Mouse (Mus musculus) limb, embryonic 13.5 days (tissue): Measurements from ENCODE around the gene Zfp791. TPM values are rescaled to one million over a fixed set of nuclear protein-coding genes. Genes with fewer than 3 reads are reported as not detected.
"Not testable (repeated sequence)": the region's sequence is repeated elsewhere in the genome, so short reads cannot be mapped to it uniquely, and the experiment has no call there.

Experiments
- ATAC-seq: fragments of 200-750 bp; cut with Nextera tagmentation; 2 replicates; pipeline ENCODE4 v1.8.0; 2017; ENCODE audit warnings: low read depth, moderate number of reproducible peaks, moderate TSS enrichment; ENCODE audit not compliant: low FRiP score
- H3K27ac ChIP-seq: fragments of 300-500 bp; sonication (generic); 2 replicates; pipeline ENCODE4 v1.5.1; 2015; ENCODE audit warnings: inconsistent platforms, mild to moderate bottlenecking, moderate library complexity
- H3K27me3 ChIP-seq: fragments of 300-500 bp; sonication (generic); 2 replicates; pipeline ENCODE4 v1.6.1; 2015; ENCODE audit warnings: mild to moderate bottlenecking, inconsistent platforms
- H3K36me3 ChIP-seq: fragments of 300-500 bp; sonication (generic); 2 replicates; pipeline ENCODE4 v1.6.1; 2015; ENCODE audit warnings: inconsistent platforms, mild to moderate bottlenecking, moderate library complexity
- H3K4me1 ChIP-seq: fragments of 300-500 bp; sonication (generic); 2 replicates; pipeline ENCODE4 v1.6.1; 2015; ENCODE audit warnings: inconsistent platforms
- H3K4me2 ChIP-seq: fragments of 300-500 bp; sonication (generic); replicated peaks from 2 replicates; pipeline ENCODE4 v1.6.1; 2015; ENCODE audit warnings: inconsistent platforms, mild to moderate bottlenecking, moderate library complexity
- H3K4me3 ChIP-seq: fragments of 300-500 bp; sonication (generic); 2 replicates; pipeline ENCODE4 v1.5.1; 2015; ENCODE audit warnings: moderate library complexity, mild to moderate bottlenecking, inconsistent platforms
- H3K9ac ChIP-seq: fragments of 300-500 bp; sonication (generic); 2 replicates; pipeline ENCODE4 v1.6.1; 2015; ENCODE audit warnings: mild to moderate bottlenecking, inconsistent platforms
- H3K9me3 ChIP-seq: fragments of 300-500 bp; sonication (generic); 2 replicates; pipeline ENCODE4 v1.6.1; 2016; ENCODE audit warnings: inconsistent platforms
- WGBS: fragments of 180-500 bp; shearing (Covaris S2); methylation state at CpG from one replicate; pipeline ENCODE4 v1.1.7; 2015; 5-methylcytosine and 5-hydroxymethylcytosine counted together
- polyA plus RNA-seq: library from polyadenylated mRNA; unstranded; fragments of >200 nt; fragmentation: Nextera tagmentation; extraction: Ambion mirVana; gene quantifications from 2 replicates; pipeline ENCODE4 v1.2.1, GENCODE M21; 2015

Zfp791 gene
- polyA plus RNA-seq, 1 experiment from 2014 or later: 3.4 TPM

DNA sequence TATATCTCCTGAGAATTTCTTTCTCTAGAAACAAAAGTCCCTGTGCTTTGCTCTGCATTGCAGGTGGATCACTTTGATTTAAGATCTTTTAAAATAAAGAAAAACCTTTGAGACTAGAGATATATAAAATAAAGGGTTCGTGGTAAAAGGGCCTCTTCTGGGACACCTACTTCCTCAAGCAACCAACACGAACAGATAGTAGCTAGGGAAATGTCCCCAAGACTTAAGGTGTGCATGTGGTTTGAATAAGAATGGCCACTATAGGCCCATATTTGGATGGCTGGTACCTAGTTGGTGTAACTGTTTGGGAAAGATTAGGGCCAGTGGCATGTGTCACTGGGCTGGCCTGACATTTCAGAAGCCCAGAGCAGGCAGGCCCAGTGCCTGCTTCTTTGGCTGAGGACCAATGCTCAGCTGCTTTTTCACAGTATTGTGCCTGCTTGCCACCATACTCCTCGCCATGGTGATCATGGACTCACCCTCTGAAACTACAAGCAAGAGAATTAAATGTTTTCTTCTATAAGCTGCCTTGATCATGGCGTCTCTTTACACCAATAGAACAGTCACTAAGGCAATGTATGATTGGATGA, 22.7 kb downstream of the Zfp791 start:
- Histone ChIP-seq H3K9ac (no peak overlapping the region), H3K4me1 (no peaks in the 10 kb centered on the region), H3K9me3 (peaks cover 4% of the 10 kb centered on the region; the same call in 1 of the 2 replicates), H3K4me3 (no peak overlapping the region), H3K4me2 (no peak overlapping the region), H3K36me3 (peaks cover 37% of the 10 kb centered on the region), H3K27me3 (no peaks in the 10 kb centered on the region), H3K27ac (no peak overlapping the region)
- no peak for ATAC-seq
- 82% methylated on average over 4 of the region's 4 CpGs for WGBS

DNA sequence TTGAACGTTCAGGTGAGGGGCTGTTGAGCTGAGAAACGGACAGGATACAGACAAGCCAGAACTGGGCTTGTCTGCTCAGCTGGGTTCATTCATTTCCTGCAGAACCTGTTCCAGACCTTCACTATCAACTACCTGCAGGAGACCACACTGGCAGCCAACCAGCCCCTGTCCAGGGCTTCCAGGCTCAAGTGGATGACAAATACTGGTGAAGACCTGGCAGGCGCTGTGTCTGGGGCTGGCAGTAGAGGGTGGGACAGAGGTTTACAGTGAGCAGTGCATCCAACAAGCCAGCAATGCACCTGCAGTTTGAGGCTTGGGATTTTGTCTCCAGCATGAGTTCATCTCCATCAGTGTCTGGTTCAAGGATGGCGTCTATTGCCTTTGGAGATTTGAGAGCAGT, 26.0 kb downstream of the Zfp791 start:
- Histone ChIP-seq H3K9me3 (peaks cover 4% of the 10 kb centered on the region; the same call in 1 of the 2 replicates), H3K27me3 (no peaks in the 10 kb centered on the region), H3K4me2 (no peak overlapping the region), H3K27ac (no peak overlapping the region), H3K4me3 (no peak overlapping the region), H3K36me3 (peaks cover 64% of the 10 kb centered on the region), H3K9ac (no peak overlapping the region), H3K4me1 (no peaks in the 10 kb centered on the region)
- WGBS: 84% methylated on average over 4 of the region's 4 CpGs
- ATAC-seq: no peak

DNA sequence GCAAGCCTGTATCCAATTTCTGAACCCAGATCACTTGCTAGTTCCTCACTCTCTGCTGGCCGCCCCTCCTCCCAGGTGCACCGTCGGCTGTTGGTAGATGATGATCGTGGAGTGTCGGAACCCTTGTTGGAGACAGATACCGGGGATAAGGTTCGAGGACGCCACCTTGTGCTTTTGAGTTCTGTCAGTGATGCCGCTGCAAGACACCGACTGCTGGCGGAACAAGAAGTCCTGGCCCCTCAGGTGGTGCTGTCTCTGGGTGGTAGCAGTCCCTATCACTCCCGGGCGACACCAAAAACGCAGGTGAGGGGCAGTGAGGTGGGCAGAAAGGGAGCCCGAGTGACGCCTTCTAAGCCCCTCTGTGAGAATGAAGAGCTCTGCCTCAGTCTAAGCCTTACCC, 26.7 kb downstream of the Zfp791 start:
- ATAC-seq: no peak
- 94% methylated on average over 16 of the region's 16 CpGs for WGBS
- Histone ChIP-seq H3K27ac (no peak overlapping the region), H3K4me2 (no peak overlapping the region), H3K27me3 (no peaks in the 10 kb centered on the region), H3K9me3 (no peaks in the 10 kb centered on the region), H3K4me3 (no peak overlapping the region), H3K4me1 (no peaks in the 10 kb centered on the region), H3K9ac (no peak overlapping the region), H3K36me3 (peaks cover 70% of the 10 kb centered on the region)

DNA sequence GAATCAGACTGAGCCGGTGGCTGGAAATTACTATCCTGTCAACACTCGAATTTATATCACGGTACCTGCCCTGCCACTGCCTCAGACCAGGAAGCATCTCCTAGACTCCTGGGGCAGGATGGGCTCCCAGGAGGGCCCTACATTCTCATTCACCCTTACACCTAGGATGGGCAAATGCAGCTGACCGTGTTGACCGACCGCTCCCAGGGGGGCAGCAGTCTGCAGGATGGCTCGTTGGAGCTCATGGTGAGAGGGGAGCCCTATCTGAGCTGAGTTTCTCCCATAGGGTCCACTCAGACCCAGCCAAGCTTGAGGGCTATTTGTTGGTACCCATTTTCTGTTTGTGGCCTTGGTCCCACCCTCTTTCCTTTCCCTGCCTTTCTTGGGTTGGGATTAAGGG, 27.3 kb downstream of the Zfp791 start:
- WGBS: 91% methylated on average over 7 of the region's 7 CpGs
- H3K27ac ChIP-seq: no peak overlapping the region
- H3K4me1 ChIP-seq: no peaks in the 10 kb centered on the region
- peaks cover 76% of the 10 kb centered on the region for H3K36me3 ChIP-seq
- H3K27me3 ChIP-seq: no peaks in the 10 kb centered on the region
- H3K9me3 ChIP-seq: no peaks in the 10 kb centered on the region
- H3K9ac ChIP-seq: no peak overlapping the region
- no peak for ATAC-seq
- H3K4me3 ChIP-seq: no peak overlapping the region
- H3K4me2 ChIP-seq: no peak overlapping the region

DNA sequence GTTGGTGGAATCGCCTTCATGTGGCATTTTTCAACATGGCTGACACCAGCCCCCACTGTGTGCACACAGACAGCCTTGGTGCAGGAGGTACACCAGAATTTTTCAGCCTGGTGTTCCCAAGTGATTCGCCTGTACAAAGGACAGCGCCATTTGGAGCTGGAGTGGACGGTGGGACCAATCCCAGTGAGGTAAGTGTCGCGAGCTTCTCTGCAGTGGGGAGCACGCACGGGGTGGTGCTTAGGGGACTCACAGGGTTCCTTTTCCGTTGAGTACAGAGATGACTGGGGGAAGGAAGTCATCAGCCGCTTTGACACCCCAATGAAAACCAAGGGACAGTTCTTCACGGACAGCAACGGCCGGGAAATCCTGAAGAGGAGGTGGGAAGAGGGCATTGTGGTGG, 27.8 kb downstream of the Zfp791 start:
- H3K4me3 ChIP-seq: no peak overlapping the region
- ATAC-seq: no peak
- H3K27me3 ChIP-seq: no peaks in the 10 kb centered on the region
- H3K4me2 ChIP-seq: no peak overlapping the region
- H3K4me1 ChIP-seq: no peaks in the 10 kb centered on the region
- no peak overlapping the region for H3K27ac ChIP-seq
- H3K36me3 ChIP-seq: peaks cover 76% of the 10 kb centered on the region
- H3K9me3 ChIP-seq: no peaks in the 10 kb centered on the region
- no peak overlapping the region for H3K9ac ChIP-seq
- 92% methylated on average over 13 of the region's 13 CpGs for WGBS

DNA sequence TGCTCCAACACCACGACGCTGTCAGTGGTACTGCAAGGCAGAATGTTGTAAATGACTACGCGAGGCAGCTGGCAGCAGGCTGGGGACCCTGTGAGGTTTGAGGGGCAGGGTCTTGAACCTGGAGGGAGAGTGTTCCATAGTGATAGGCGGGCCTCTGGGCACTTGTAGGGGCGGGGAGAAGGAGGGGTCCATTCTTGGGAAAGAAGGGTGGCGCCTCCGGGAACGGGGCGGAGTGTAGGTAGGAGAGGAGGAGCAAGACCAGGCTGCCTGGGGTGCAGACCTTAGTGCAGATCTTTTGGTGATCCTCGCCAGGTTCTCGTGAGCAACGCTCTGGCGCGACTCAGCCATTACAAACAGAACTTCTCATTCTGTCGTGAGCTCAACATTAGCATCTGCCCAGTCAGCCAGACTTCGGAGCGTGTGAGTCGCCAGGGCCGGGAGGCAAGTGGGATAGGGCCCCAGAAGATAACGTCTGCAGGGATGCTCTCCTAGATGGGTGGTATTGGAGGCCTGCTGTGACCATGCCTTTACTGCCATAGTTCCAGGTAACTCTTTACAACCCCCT, 31.3 kb downstream of the Zfp791 start:
- WGBS: 25% methylated on average over 21 of the region's 21 CpGs
- Histone ChIP-seq H3K9me3 (no peaks in the 10 kb centered on the region), H3K9ac (no peak overlapping the region), H3K27ac (no peak overlapping the region), H3K4me3 (no peak overlapping the region), H3K27me3 (no peaks in the 10 kb centered on the region), H3K4me2 (no peak overlapping the region), H3K36me3 (peaks cover 85% of the 10 kb centered on the region), H3K4me1 (no peaks in the 10 kb centered on the region)
- ATAC-seq: no peak

DNA sequence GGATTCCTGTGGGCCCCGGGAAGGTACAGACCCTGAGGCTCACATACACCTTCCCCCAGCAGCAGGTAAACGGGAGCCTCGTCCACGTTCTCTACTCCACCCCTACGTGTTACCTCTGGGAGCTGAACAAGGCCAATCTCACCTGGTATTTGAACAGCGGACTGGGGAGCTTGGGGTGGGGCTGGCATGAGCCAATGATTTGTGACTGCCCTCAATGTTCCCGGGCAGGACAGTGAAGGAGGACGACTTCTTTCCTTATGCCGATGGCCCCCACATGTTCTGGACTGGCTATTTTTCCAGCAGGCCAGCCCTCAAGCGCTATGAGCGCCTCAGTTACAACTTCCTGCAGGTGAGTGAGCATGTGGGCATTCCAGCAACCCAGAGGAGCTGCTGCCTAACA, 32.0 kb downstream of the Zfp791 start:
- Histone ChIP-seq H3K4me1 (no peaks in the 10 kb centered on the region), H3K9ac (no peak overlapping the region), H3K36me3 (peaks cover 82% of the 10 kb centered on the region), H3K9me3 (no peaks in the 10 kb centered on the region), H3K27me3 (no peaks in the 10 kb centered on the region), H3K4me3 (no peak overlapping the region), H3K4me2 (no peak overlapping the region), H3K27ac (no peak overlapping the region)
- no peak for ATAC-seq
- 87% methylated on average over 11 of the region's 11 CpGs for WGBS

DNA sequence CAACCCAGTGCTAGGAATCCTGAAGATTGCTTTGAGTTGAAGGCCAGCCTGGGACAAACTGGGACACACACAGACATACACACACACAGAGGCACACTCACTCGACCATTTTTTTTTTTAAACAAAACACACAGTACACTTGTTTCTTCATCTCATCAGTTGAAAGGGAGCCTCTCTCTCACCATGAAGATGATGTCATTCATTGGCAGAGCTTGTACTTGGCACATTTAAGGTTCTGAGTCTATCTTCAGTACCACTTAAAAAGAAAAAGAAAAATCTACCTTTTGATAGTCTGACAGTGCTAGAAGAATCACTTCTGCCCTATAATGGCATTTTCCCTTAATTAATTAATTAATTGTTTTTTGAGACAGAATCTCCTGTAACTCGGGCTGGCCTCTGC, 34.1 kb downstream of the Zfp791 start:
- no peak for ATAC-seq
- Histone ChIP-seq H3K27ac (no peak overlapping the region), H3K4me2 (no peak overlapping the region), H3K4me3 (no peak overlapping the region), H3K9me3 (no peaks in the 10 kb centered on the region), H3K27me3 (no peaks in the 10 kb centered on the region), H3K9ac (no peak overlapping the region), H3K4me1 (peaks cover 8% of the 10 kb centered on the region), H3K36me3 (peaks cover 71% of the 10 kb centered on the region)
- WGBS: 80% methylated on average over 2 of the region's 2 CpGs

DNA sequence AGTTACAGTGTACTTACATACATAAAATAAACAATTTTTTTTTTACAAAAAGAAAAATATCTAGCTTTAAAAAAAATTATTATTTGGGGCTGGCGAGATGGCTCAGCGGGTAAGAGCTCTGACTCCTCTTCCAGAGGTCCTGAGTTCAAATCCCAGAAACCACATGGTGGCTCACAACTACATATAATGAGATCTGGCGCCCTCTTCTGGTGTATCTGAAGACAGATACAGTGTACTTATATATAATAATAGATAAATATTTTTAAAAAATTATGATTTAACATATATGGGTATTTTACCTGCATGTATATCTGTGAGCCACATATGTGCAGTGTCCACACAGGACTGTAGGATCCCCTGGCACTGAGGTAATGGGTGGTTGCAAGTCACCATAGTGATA, 36.7 kb downstream of the Zfp791 start:
- no peaks in the 10 kb centered on the region for H3K27me3 ChIP-seq
- 81% methylated on average over 3 of the region's 3 CpGs for WGBS
- H3K27ac ChIP-seq: no peak overlapping the region
- H3K9me3 ChIP-seq: no peaks in the 10 kb centered on the region
- no peak overlapping the region for H3K9ac ChIP-seq
- no peak overlapping the region for H3K4me2 ChIP-seq
- H3K4me3 ChIP-seq: no peak overlapping the region
- peaks cover 28% of the 10 kb centered on the region for H3K4me1 ChIP-seq
- no peak for ATAC-seq
- peaks cover 51% of the 10 kb centered on the region for H3K36me3 ChIP-seq

DNA sequence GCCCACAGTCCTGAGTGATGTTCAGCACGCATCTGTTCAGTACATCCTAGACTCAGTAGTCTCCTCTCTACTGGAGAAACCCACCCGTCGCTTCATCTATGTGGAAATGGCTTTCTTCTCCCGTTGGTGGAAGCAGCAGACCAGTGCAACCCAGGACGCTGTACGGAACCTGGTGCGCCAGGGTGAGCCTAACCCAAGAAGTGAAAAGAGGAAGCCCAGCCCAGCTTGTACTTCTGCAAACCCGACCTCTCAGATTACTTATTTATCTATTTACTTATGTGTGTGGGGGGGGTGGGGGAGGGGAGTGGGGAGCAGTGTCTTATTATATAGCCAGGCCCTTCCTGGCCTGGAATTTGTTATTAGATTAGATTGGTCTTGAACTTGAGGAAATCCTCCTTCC, 38.3 kb downstream of the Zfp791 start:
- Histone ChIP-seq H3K4me2 (peak overlapping the region; percentile 88; the same call in 1 of the 2 replicates), H3K27ac (no peak overlapping the region), H3K9me3 (no peaks in the 10 kb centered on the region), H3K9ac (no peak overlapping the region), H3K27me3 (no peaks in the 10 kb centered on the region), H3K4me1 (peaks cover 33% of the 10 kb centered on the region), H3K4me3 (no peak overlapping the region), H3K36me3 (peaks cover 43% of the 10 kb centered on the region)
- no peak for ATAC-seq
- 89% methylated on average over 8 of the region's 8 CpGs for WGBS

DNA sequence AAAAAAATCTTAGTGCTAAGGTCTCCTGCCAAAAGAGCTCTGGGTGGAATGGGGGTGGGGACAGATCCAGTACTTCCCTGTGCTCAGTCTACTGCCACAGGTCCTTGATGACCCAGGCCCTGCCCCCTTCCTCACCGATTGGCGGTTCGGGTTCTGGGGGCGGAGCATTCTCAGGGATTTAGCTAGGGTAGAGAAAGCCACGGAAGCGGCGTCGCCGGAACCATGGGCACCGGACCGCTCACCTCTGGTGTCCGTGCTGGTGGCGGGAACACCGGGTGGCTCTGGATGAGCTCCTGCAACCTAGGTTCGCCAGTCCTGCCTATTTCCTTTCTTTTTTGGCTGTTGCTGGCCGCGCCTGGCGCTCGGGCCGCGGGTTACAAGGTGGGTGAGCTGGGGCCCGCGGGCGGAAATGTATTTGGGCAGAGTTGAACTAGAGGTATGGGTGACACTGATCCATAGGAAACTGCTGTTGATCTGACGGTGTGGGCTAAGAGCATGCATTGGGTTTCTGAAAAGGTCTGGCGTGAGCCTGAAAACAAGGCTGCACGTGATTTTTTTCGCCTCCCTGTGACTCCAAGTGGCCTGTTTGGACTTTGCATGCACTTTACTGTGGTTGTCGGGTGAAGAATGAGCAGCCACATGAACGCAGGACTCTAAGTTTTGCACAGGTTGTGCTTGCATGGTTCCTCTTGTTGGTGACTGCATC, 39.6 kb downstream of the Zfp791 start, which contains the start of gene Man2b1:
Gene Man2b1 (plus strand): TSS at position 163 of the 706 bp plus-strand sequence.
- Histone ChIP-seq H3K9me3 (no peaks in the 10 kb centered on the region), H3K27ac (no peak within 1 kb of the TSS; the same call in 1 of the 2 replicates), H3K4me2 (peak within 1 kb of the TSS; percentile 88), H3K4me1 (peaks cover 37% of the 10 kb centered on the region), H3K9ac (peak within 1 kb of the TSS; percentile 78), H3K27me3 (no peaks in the 10 kb centered on the region), H3K4me3 (peak within 1 kb of the TSS; percentile 71), H3K36me3 (peaks cover 36% of the 10 kb centered on the region)
- peak; percentile 87 for ATAC-seq
- under 1% methylated on average over 29 of the region's 30 CpGs for WGBS

DNA sequence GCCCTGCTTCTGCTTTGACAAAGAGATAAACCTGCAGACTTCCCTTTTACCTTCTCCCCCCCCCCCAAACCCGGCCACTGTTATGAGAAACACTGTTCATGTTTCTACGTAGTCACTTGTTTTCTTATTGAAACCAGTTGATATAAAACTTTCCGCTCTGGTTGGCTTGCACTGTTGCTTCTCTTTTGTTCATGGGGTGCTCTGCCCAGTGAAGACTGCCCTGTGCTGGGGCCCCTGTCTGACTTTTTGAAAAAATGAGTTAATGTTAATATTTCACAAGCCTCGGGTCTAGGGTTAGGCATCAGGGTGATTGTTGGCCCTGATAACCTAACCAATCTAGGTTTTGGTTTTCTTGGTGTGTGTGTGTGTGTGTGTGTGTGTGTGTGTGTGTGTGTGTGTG, 40.7 kb downstream of the Zfp791 start:
- H3K27ac ChIP-seq, H3K9ac ChIP-seq, H3K9me3 ChIP-seq, H3K4me3 ChIP-seq, ATAC-seq, H3K27me3 ChIP-seq: not testable (repeated sequence)
- peaks cover 37% of the 10 kb centered on the region for H3K4me1 ChIP-seq
- WGBS: 91% methylated on average over 4 of the region's 4 CpGs
- H3K4me2 ChIP-seq: 0 out of 2 replicates have a peak overlapping the region, but pooled peaks have one; percentile 1
- H3K36me3 ChIP-seq: peaks cover 27% of the 10 kb centered on the region
